Mouse (Mus musculus) heart, adult 2 months (tissue): ENCODE data around the gene Tbc1d10b.

Experiments used
- CTCF ChIP-seq: fragments of 200-600 bp; IDR thresholded peaks from 2 replicates; pipeline ENCODE4 v1.8.1; 2022; ENCODE audit warnings: antibody characterized with exemption, mild to moderate bottlenecking, moderate library complexity
- EP300 ChIP-seq: fragments of 200-500 bp; IDR thresholded peaks from 2 replicates; pipeline ENCODE4 v1.6.1; 2011; ENCODE audit warnings: low read depth, low read length, control low read depth; ENCODE audit not compliant: insufficient read depth
- POLR2A ChIP-seq: fragments of 200-500 bp; IDR thresholded peaks from 2 replicates; pipeline ENCODE4 v1.6.1; 2011; ENCODE audit warnings: mild to moderate bottlenecking, low read depth, low read length, control low read depth; ENCODE audit not compliant: insufficient read depth

DNA sequence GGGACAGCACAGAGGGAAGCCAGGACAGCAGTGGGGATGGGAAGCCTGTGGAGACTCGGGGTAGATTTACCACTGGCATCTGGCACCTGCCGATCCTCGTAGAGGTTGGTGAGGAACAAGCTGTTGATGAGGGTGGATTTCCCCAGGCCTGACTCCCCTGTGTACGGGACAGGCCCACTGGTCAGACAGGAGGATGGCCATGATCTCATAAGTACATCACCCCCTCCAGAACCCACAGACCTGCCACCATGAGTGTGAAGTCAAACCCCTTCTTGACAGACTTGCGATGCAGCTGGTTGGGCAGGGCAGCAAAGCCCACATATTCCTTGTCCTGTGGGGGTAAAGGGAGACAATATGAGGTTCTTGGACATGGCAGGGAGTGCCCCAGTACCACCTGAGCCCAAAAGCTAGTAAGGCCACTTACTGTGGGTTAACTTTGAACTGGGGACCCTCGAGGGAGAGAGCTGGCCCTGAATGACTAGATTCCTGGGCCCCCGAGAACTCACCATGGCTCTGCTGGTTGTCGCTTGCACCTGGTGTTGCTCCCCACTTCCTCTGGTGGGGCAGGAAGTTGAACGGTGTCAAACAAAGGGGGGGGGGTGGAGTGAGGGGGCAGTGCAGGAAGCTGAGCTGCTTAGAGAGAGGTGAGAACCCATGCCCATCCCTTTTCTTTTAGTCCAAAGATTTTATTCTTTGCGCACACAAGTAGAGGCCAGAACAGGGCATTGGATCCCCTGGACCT lies 9.8 kb upstream of the Tbc1d10b start:
- TF ChIP-seq CTCF (no peak), POLR2A (no peak), EP300 (no peak)
